Mouse (Mus musculus) frontal cortex, postnatal 36 days (tissue): ENCODE data around the gene Tradd.

Source experiments
- DNase-seq, 2 experiments: peaks; one replicate each; pipeline ENCODE4 v3.0.0; 2022; ENCODE audit warnings: low spot score in 2 of 2

The Tradd gene

DNA sequence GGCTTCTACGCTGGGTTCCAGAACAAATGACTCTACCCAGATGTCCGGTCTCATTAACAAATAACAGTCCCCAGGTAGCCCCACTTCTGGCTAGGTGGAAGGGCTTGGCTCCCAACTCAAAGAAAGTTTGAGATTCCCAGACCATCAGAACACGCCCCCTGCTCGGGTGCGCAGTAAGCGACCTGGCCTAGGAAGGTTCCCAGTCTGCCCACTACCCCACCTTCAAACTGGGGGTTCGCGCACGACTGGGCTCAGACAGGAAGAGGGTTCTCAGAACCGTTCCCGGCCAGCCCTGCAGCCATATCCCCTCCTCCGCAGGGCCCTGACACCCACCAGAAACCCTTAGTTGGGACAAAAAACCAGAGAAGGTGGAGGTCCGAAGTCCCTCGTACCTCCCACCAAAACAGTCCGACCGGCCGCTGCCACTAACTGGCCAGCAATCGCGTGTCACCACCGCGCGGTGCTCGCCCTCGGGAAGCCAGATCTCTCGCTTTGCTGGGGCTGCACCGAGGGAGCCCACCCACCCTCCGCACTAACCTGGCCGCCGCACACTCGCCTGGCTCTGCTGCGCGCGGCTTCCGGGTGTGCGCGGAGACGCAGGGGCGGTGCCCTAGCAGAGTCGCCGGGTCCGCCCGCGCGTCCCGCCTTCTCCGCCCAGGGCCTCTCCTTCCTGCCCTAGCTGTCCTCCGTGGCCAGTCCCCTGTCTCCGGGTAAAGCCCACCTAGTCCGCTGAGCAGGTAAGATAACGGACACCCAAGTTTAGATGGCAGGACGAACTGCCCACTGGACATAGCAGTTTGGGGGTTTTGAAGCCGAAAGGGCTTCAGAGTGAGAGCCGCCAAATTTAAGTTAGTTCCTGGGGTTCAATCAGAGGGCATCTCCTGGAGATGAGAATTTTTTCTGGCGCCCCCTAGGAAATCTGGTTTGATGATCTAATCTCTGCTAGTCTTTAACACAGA is at the start of gene Tradd, which contains the start of gene Fbxl8:
Tradd (minus strand) TSS at position 586 of the 959 bp plus-strand sequence.
Fbxl8 (plus strand) TSS at position 625 of the 959 bp plus-strand sequence.
- DNase-seq = no peak

DNA sequence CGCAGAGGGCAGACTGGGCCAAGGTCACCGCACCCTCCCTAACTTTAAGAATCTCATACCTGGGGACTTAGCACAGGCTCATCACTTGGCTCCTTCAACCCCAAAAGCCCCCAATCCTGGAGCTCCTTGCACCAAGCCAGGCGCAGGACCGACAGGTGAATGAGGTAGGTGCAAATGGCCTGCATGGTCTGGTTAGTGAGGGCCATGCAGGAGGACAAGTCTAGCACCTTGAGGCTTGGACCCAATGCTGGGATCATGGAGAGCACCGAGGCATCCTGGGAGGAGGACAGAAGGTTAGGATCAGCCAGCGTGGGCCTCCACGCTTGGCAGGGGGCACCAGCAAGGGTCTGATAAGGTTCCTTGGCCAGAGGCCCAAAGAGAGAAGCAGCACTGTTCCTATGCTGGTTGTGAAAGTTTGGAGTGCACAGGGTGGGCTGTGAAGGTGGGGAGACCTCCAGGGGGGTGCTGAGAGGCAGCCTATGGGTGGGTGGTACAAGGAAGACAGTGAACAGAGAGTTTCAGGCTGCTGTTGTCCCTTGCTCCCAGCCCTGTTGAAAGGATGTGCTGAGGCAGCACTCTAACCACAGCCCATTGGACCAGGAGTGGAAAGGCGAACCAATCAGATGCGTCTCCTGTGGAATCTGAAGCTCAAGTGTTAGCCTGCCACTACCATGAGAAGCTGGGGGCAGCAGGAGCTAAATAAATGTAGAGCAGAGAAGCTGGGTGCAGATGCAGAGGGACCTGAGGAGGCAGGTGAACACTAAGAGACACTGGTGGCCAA is 49.4 kb upstream of the Tradd start:
- DNase-seq = no peak

GRCm38 (mm10) chr8:105312891-105313481 is 48.6 kb upstream of the Tradd start:
- DNase-seq = no peak

DNA sequence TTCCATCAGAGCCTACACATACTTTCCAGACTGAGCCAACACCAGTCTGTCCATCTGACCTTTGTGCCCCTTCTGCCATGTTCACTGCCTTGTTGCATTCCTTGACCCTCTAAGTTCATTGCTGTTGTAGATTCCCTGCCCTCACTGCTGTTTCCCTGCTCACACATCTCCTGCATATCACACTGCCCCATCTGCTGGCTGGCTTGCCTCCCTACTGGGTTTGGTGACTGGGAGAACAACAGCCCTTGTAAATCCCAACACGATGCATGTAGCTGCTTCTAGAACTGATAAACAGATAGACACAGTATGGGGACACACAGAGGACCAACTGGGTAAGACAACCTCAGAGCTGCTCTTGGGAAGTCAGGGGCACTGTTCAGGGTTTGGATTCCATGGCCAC is 47.3 kb upstream of the Tradd start:
- no peak for DNase-seq

DNA sequence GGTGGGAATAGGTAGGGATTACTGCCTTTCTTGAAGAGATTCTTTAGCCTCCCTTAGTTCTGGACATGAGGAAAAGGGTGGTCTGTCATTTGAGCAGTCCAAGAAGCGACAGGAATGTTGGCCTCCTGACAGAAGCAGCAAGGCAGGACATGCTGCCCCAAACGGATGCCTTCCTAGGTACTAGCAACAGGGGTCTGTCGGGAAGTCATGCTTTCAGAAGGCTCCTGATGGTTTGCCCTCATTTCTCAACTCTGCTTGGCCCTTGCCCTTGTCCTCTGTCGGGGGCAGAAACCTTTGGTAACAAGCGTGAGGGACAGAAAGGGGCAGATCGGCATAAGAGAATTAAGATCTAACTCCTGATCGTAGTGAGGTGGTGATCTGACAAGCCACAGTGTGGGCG is 45.7 kb upstream of the Tradd start:
- no peak for DNase-seq

DNA sequence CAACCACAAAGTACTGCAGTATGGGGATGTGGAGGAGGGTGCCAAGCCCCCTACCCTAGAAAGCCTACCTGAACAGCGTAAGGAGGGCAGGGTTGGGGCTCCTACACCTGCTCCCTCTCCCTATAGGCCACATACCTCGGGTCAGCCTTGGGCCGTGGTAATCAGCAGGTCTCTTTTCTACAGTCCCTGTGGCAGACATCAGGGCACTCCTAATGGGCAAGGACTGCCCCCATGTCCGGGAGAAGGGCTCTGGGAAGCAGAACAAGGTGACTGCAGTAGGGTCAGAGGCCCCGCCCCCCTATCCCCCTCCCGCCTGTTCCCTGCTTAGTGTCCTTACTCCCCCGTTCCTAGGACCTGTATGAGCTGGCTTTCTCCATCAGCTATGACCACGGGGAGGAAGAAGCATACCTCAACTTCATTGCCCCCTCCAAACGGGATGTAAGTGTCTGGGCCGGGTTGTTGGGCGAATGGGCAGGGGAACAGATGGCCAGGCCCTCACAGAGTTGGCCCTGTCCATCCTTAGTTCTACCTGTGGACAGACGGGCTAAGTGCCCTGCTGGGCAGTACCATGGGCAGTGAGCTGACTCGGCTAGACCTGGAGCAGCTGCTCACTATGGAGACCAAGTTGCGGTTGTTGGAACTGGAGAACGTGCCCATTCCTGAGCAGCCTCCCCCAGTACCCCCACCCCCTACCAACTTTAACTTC is 44.9 kb upstream of the Tradd start:
- no peak for DNase-seq

DNA sequence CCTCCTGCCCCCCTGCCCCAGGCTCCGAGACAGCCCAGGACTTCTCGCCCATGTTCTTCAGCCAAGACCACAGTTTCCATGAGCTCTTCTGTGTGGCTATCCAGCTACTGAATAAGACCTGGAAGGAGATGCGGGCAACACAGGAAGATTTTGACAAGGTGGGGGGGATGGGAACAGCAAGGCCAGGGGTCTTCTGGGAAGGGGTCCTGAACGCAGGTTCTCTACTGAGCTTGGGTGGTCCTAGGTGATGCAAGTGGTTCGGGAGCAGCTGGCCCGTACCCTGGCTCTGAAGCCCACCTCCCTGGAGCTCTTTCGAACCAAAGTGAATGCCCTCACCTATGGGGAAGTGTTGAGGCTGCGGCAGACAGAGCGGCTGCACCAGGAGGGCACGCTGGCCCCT is 44.0 kb upstream of the Tradd start:
- DNase-seq = no peak

DNA sequence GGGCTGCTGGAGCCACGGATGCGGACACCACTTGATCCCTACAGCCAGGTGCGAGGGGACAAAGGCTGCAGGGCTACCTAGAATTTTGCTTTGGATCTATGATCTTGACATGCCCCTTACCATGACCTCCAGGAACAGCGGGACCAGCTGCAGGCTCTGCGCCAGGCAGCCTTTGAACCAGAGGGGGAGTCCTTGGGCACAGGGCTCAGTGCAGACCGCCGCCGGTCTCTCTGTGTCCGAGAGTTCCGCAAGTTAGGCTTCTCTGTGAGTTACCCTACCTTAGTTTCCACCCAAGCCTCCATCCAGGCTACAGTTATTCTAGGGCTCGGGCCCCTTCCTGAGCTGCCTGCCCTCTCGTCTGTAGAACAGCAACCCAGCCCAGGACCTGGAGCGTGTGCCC is 43.3 kb upstream of the Tradd start:
- no peak for DNase-seq

DNA sequence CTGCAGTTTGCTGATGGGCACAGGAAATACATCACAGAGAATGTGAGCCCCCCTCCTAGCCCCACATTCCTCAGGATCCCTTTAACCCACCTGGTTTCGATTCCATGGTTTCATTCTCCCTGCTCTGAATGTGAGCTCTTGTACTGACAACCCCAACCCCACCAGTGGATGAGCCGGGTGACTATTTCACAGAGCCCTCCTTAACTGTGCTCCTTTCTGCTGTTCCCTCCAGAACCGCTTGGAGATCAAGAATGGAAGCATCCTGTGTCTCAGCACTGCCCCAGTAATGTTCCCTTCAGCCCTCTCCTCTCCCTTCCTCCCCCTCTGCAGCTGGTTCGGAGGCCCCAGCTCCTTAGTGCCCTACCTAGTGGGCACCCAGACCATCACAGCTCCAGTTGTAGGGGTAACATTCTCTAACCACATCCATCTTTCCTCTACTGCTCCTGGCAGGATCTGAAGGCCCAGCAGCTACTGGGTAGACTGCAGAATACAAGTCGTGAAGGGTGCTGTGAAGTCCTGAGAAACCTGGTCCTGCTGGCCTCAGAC is 41.8 kb upstream of the Tradd start:
- no peak for DNase-seq

DNA sequence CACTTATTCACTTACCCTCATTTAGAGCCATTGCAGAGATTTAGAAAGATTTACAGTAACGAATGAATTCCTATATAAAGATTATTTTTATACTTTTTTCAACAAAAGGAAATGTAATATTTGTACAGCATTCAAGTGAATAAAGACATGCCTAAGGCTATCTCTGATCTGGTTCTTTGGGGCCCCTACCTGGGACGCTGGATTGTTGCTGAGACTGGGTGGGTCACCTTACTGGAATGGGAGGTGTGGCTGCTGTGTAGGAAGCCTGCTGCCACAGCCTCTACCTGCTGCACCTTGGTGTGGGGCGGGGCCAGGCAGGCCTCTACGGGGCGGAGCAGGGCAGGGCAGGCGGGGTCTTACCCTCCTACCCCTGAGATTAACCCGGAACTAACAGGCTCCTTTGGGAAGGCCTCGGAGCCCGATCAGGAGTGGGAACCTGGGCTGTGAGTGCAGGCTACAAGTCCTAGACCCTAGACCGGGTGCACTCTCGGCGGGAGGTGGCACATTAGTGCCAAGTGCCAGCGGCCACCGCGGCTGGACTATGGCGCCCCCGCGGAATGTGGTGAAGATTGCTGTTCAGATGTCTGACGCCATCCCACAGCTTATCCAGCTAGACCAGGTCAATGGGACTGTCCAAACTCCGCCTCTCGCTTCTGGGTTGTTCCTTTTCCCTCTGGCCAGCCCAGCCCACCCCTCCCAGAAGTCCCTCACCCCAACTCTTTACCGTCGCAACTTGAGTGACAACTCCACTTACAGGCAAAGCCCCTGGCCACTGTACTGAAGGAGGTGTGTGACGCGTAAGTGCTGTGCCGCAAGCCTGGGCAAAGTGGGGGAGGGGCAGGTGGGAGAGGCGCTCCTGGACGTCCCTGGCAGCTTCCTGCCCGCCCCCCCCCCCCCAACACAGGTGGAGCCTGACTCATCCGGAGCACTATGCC is 41.1 kb upstream of the Tradd start, which contains the start of gene Elmo3:
Elmo3 (plus strand) TSS at position 391 of the 935 bp plus-strand sequence.
- DNase-seq = peak; percentile 50 to 51

- no peak for DNase-seq
These were observed 40.2 kb upstream of the Tradd start for GRCm38 (mm10) chr8:105304325-105305210.

GRCm38 (mm10) chr8:105303874-105304273 is 39.5 kb upstream of the Tradd start:
- no peak for DNase-seq

- DNase-seq = no peak
These were observed 39.0 kb upstream of the Tradd start for GRCm38 (mm10) chr8:105303396-105303795.

DNA sequence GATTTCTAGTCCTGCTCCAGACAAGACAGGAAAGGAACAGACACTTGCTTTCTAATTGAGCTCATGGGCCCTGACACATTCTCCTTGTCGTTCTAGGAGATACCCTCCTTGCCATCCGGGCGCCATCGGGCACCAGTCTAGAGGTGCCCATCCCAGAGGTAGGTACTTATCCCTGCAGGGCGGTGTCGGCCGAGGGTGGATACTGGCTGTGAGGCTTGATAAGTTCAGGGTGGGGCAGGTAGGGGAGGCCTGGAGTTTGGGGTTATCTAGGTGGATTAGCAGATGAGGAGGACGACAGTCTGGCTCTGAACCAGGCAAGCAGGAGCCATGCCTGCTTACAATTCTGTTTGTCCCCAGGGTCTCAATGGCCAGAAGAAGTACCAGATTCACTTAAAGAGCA is 35.6 kb upstream of the Tradd start:
- DNase-seq = no peak

DNA sequence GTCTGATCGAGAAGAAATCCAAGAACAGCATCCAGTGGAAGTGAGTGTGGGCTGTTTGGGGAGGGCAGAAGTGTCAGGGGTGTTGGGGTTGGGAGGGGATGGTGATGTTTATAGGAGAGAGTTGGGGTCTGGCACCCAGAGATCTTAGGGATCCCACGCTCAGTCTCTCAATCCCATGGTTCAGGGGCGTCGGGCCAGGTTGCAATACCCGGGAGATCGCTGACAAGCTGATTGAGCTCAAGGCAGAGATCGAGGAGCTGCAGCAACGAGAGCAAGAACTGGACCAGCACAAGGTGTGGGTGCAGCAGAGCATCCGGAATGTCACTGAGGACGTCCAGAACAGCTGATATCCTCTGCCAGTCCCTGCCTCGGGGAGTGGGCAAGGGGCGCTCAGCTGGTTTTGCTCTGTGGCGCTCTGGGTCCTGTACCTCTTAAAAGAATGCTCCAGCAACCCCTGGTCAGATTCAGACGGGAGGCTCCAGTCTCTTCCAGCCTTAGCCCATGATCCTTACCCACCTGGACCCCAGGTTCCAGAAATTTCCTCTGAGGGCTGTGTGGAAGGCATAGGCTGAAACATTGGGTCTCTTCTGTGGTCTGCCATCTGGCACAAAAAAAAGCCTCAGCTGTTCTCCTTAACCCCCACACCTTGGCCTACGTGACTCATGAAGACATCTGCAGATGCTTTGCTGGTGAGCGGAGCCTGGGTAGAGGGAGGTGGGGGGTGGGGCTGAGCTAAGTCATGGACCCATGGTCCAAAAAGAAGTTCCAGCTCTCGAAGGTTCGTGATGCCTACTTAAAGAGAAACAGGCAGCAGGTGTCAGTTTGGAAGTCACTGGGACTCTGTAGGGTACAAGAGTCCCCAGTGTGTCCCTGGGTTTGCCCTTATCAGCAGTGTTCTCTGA is 34.2 kb upstream of the Tradd start:
- DNase-seq = no peak

DNA sequence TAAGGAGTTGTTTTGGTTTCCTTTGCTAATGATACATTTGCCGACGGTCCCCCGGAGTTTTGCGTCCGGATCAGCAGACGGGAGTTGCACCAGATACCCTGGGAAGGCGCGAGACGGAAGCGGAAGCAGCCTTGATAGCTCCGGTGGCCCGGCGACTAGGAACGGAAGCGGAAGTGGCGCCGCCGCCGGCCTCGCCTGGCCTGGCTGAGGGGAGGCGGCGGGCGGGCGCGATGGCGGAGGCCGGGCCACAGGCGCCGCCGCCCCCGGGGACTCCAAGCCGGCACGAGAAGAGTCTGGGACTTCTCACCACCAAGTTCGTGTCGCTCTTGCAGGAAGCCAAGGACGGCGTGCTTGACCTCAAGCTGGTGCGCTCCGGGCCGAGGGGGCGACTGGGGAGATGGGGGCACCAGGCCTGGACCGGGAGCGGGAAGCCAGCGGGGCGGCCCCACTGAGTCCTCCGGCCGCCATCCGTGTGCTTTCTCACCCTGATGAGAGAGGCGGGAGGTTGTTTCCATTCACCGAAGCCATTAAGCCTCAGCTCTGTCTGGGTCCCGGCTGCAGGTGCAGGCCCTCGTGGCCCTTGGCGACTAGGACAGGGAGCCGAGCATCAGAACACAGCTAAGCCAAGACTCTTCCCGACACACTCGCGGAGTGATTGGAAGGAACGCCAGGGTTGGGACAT is 33.2 kb upstream of the Tradd start, which contains the start of gene E2f4:
E2f4 (plus strand) TSS at position 153 of the 682 bp plus-strand sequence.
- peak; percentile 92 to 94 for DNase-seq

GRCm38 (mm10) chr8:105295895-105296573 is 31.6 kb upstream of the Tradd start, which contains the start of gene Exoc3l:
Exoc3l (minus strand) TSS chr8:105296101.
- no peak for DNase-seq
